Mouse (Mus musculus): Measurements from ENCODE around the gene Tcf21. TPM values are rescaled to one million over a fixed set of nuclear protein-coding genes. Genes with fewer than 3 reads are reported as not detected.

Tcf21 gene
- polyA plus RNA-seq, 1 experiment from 2014 or later: not detected

- no peak overlapping the region for H3K4me3 ChIP-seq (ENCODE audit: inconsistent target)
- no peak overlapping the region for H3K27ac ChIP-seq
- no peaks in the 10 kb centered on the region for H3K79me2 ChIP-seq (ENCODE audit: inconsistent target)
- 27% methylated on average over 5 of the region's 5 CpGs for WGBS (ENCODE audit: missing documents)
- no peaks in the 10 kb centered on the region for H3K36me3 ChIP-seq (ENCODE audit: inconsistent target)
These were observed 42.0 kb downstream of the Tcf21 start for GRCm38 (mm10) chr10:22777939-22778338.

- Histone ChIP-seq H3K36me3 (ENCODE audit: inconsistent target) (no peaks in the 10 kb centered on the region), H3K79me2 (ENCODE audit: inconsistent target) (no peaks in the 10 kb centered on the region), H3K4me3 (ENCODE audit: inconsistent target) (no peak overlapping the region), H3K27ac (no peak overlapping the region)
- 14% methylated on average over 7 of the region's 7 CpGs for WGBS (ENCODE audit: missing documents)
These were observed 43.8 kb downstream of the Tcf21 start for GRCm38 (mm10) chr10:22776007-22776698.

- WGBS (ENCODE audit: missing documents): 97% methylated on average over 2 of the region's 2 CpGs
- H3K4me3 ChIP-seq (ENCODE audit: inconsistent target): no peak overlapping the region
- no peaks in the 10 kb centered on the region for H3K36me3 ChIP-seq (ENCODE audit: inconsistent target)
- H3K79me2 ChIP-seq (ENCODE audit: inconsistent target): no peaks in the 10 kb centered on the region
- no peak overlapping the region for H3K27ac ChIP-seq
These were observed 44.5 kb downstream of the Tcf21 start for GRCm38 (mm10) chr10:22775456-22775855.

- no peak overlapping the region for H3K27ac ChIP-seq
- no peaks in the 10 kb centered on the region for H3K36me3 ChIP-seq (ENCODE audit: inconsistent target)
- WGBS (ENCODE audit: missing documents): 77% methylated on average over 3 of the region's 3 CpGs
- H3K4me3 ChIP-seq (ENCODE audit: inconsistent target): no peak overlapping the region
- H3K79me2 ChIP-seq (ENCODE audit: inconsistent target): no peaks in the 10 kb centered on the region
These were observed 45.3 kb downstream of the Tcf21 start for GRCm38 (mm10) chr10:22774626-22775025.

Other genes with a start within 250 kb of the Tcf21 start
- 0.04 TPM in 1 of 3 replicates, not detected in the others for gene Slc2a12, start 175.2 kb downstream of the Tcf21 start, polyA plus RNA-seq (2018)
- gene Tbpl1, start 88.2 kb downstream of the Tcf21 start, polyA plus RNA-seq (2018): 18.3 to 26.9 TPM (median 18.6 TPM) in 3 replicates

Measured in macrophage (primary cell).